ENCODE assay signal across 21 mouse cellular contexts in the genomic region with DNA sequence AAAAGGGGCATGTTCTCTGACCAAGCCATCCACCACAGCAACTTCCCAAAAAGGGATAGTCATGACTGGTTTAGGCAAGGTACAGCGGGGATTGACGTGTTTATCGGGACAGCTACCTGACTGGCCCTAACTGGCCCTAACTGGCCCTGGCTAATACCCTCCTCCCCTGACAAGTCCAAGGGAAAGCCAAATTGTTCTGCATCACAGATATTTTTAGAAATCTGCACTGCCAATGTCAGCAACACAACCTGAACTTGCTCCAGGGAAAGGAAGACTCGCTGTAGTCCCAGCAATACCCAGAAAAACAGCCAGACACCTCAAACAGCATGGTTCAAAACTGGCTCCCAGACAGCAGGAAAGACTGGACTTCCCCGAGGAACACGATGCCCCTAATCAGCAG. TPM values are rescaled to one million over a fixed set of nuclear protein-coding genes. Genes with fewer than 3 reads are reported as not detected.
DNase-seq lines count a peak whose midpoint lies in the region; ATAC-seq and TF ChIP-seq lines count a peak whose summit lies in the region.
"Had no signal": no experiment of that assay in that cellular context is flagged by ENCODE, and none has a peak within 500 bp of the region (broad histone marks: within the 10 kb centered on the region; RNA-seq: fewer than 3 reads in every experiment).

No protein-coding gene starts in this region.

- TF ChIP-seq CTCF in gastrocnemius, adult 2 months (IDR thresholded peaks at IDR 0.05): no peak

- intact Hi-C loops in gastrocnemius, adult 2 months (cut with DNase I): no loop called here

- no peaks in the 10 kb centered on the region for H3K9me3 ChIP-seq in kidney, embryonic 15.5 days (replicated peaks)
- H3K9me3 ChIP-seq in heart, embryonic 12.5 days (replicated peaks): no peaks in the 10 kb centered on the region
- H3K9me3 ChIP-seq: embryonic facial prominence, embryonic 12.5 days; limb, embryonic 12.5 days; lung, embryonic 15.5 days had no signal

- no peaks in the 10 kb centered on the region for H3K36me3 ChIP-seq in kidney, embryonic 15.5 days
- no peaks in the 10 kb centered on the region for H3K36me3 ChIP-seq in heart, embryonic 12.5 days
- H3K36me3 ChIP-seq: embryonic facial prominence, embryonic 12.5 days; limb, embryonic 12.5 days; lung, embryonic 15.5 days had no signal

- ATAC-seq in kidney, embryonic 15.5 days (replicated peaks; ENCODE audit: low FRiP score): no peak
- ATAC-seq in heart, embryonic 12.5 days (ENCODE audit: insufficient number of reproducible peaks, low FRiP score): 0 out of 2 replicates have a peak, but pooled peaks have one; percentile 44
- ATAC-seq: forebrain, embryonic 14.5 days had no signal

- H3K4me3 ChIP-seq in gastrocnemius, adult 2 months: peak overlapping the region; percentile 30; the same call in 1 of the 2 replicates
- no peak overlapping the region for H3K4me3 ChIP-seq in kidney, embryonic 15.5 days (replicated peaks)
- H3K4me3 ChIP-seq in heart, embryonic 12.5 days: no peak overlapping the region
- H3K4me3 ChIP-seq: embryonic facial prominence, embryonic 12.5 days; erythroblast, embryonic 14.5 days; limb, embryonic 12.5 days; lung, embryonic 15.5 days had no signal

- H3K4me1 ChIP-seq in kidney, embryonic 15.5 days: no peaks in the 10 kb centered on the region
- peaks cover 14% of the 10 kb centered on the region for H3K4me1 ChIP-seq in heart, embryonic 12.5 days (replicated peaks)
- H3K4me1 ChIP-seq: embryonic facial prominence, embryonic 12.5 days; limb, embryonic 12.5 days; lung, embryonic 15.5 days had no signal

- H3K27ac ChIP-seq in gastrocnemius, adult 2 months: peak overlapping the region; percentile 93
- H3K27ac ChIP-seq in kidney, embryonic 15.5 days: no peak overlapping the region
- H3K27ac ChIP-seq in heart, embryonic 12.5 days (ENCODE audit: poor library complexity, severe bottlenecking): peak overlapping the region; percentile 10; the same call in 1 of the 2 replicates
- H3K27ac ChIP-seq: embryonic facial prominence, embryonic 12.5 days; hindbrain, embryonic 14.5 days; limb, embryonic 12.5 days; liver, embryonic 14.5 days; lung, embryonic 15.5 days had no signal

- 66% methylated on average over 6 of the region's 6 CpGs for WGBS in kidney, embryonic 15.5 days
- WGBS in heart, embryonic 12.5 days: 45% methylated on average over 6 of the region's 6 CpGs

- peak; percentile 72 for DNase-seq in gastrocnemius, adult 2 months
- no peak for DNase-seq in gastrocnemius, postnatal 10 days
- DNase-seq in kidney, adult 9 months: peak; percentile 41
- peak; percentile 89 for DNase-seq in skeletal muscle tissue, adult 2 months (ENCODE audit: low read depth, low spot score)
- DNase-seq in cerebellum, adult 8-10 months: no peak
- no peak for DNase-seq in cerebellum, postnatal 36 days
- DNase-seq: adrenal gland, adult 2 months; cerebellum, adult 9-11 months; lung, postnatal 4 days; thymus, postnatal 25 days had no signal

- no peak overlapping the region for H3K4me2 ChIP-seq in kidney, embryonic 15.5 days
- H3K4me2 ChIP-seq in heart, embryonic 12.5 days: no peak overlapping the region
- H3K4me2 ChIP-seq: embryonic facial prominence, embryonic 12.5 days; hindbrain, embryonic 14.5 days; limb, embryonic 12.5 days; lung, embryonic 15.5 days; midbrain, embryonic 11.5 days had no signal

- H3K9ac ChIP-seq in kidney, embryonic 15.5 days: no peak overlapping the region
- no peak overlapping the region for H3K9ac ChIP-seq in heart, embryonic 12.5 days
- H3K9ac ChIP-seq: embryonic facial prominence, embryonic 12.5 days; hindbrain, embryonic 14.5 days; limb, embryonic 12.5 days; liver, embryonic 14.5 days; lung, embryonic 15.5 days had no signal

- no peaks in the 10 kb centered on the region for H3K27me3 ChIP-seq in kidney, embryonic 15.5 days
- no peaks in the 10 kb centered on the region for H3K27me3 ChIP-seq in heart, embryonic 12.5 days (replicated peaks)
- H3K27me3 ChIP-seq: CH12.LX; embryonic facial prominence, embryonic 12.5 days; limb, embryonic 12.5 days; lung, embryonic 15.5 days had no signal

RNA-seq across cellular contexts. Expression of a gene that starts 22.0 kb away (rescaled TPM):
- 10 to 100 TPM; 65.9 to 91.4 TPM for total RNA-seq in gastrocnemius, adult 2 months (2021)
- total RNA-seq in gastrocnemius, postnatal 10 days (2021): 100 to 1,000 TPM; 126 to 134 TPM
- 175 and 183 TPM in 2 replicates for polyA plus RNA-seq in kidney, embryonic 15.5 days (2015; fragmentation: Nextera tagmentation; extraction: Ambion mirVana)
- polyA plus RNA-seq in heart, embryonic 12.5 days (2016; fragmentation: Nextera tagmentation; extraction: Ambion mirVana): 105 and 106 TPM in 2 replicates

RNA-seq across cellular contexts. Expression of a gene that starts 22.5 kb away (rescaled TPM):
- total RNA-seq in gastrocnemius, adult 2 months (2021): 10 to 100 TPM; 48.2 to 78.7 TPM
- total RNA-seq in gastrocnemius, postnatal 10 days (2021): 10 to 100 TPM; 46.9 to 47.5 TPM
- 44.2 and 46.0 TPM in 2 replicates for polyA plus RNA-seq in kidney, embryonic 15.5 days (2015; fragmentation: Nextera tagmentation; extraction: Ambion mirVana)
- polyA plus RNA-seq in heart, embryonic 12.5 days (2016; fragmentation: Nextera tagmentation; extraction: Ambion mirVana): 26.8 and 27.9 TPM in 2 replicates

Comparison
In these comparisons a context has a peak if more than half of its experiments do, and no peak if none do; other contexts are left out.
1. DNase-seq: peak in gastrocnemius, adult 2 months (single experiment), kidney, adult 9 months (single experiment) and skeletal muscle tissue, adult 2 months (single experiment); none in gastrocnemius, postnatal 10 days (single experiment), cerebellum, adult 8-10 months (single experiment) and cerebellum, postnatal 36 days (0 of 2).